Mouse (Mus musculus) ZHBTc4 (cell line): ENCODE measurements around the gene Sptbn2.

Source experiments
- DNase-seq: peaks from one replicate; pipeline ENCODE4 v3.0.0-alpha.2; 2011; ENCODE audit warnings: low read depth, low spot score

The Sptbn2 gene

DNA sequence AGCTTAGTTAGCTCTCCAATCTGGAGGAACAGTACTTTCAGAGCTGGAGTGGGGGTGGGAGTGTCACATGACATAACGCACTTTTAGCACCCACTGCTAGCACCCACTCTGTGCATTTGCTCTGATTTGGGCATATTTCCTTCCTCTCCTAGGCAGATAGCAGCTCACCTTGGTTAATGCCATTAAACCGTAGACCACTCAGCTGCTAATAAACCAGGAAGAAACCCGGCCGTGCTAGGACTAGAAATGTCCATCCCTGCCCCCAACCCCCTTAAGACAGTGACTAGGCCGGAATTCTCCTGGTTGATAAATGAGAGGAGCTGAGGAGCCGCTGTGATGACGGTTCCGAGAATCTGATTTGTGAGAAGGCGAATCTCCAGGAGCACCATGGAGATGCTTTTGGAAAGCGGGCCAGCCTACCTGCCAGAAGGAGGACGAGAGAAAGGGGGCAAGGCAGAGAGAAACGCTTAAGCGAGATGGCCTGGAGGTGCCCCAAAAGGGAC is at the start of gene Sptbn2:
Sptbn2 (plus strand) TSS at position 70 of the 503 bp plus-strand sequence.
- peak; percentile 32 for DNase-seq

DNA sequence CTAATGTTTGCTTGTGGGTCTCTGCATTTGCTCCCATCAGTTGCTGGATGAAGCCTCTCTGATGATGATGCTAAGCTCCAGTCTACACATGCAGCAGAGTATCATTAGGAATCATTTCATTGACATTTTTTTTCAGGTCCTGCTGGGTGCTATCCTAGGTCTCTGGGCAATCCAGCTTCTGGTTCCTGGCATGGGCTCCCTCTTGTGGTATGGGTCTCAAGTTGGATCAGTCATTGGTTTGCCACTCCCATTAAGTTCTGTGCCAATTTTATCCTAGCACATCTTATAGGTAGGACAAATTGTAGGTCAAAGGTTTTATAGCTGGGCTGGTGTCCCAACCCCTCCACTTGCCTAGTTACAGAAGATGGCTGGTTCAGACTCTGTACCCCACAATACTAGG is 44.2 kb upstream of the Sptbn2 start:
- DNase-seq: no peak

DNA sequence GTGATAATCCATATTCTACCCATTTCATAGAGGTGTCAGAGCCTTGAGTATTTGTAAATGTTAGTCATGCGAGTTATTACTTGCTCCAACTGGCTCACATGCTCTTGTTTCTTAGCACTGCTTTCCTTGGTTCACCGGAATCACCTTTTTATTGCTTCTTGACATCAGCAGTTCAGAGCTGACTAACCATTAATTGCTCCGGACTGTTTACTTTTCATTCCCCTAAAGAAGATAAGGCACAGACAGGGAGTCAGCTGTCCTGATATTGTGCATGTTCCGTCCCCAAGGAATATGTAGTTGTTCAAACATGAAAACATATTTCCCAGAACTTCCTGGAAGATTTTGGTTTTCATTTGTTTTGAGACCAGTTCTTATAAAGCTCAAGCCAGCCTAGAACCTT is 40.2 kb upstream of the Sptbn2 start:
- DNase-seq: no peak

DNA sequence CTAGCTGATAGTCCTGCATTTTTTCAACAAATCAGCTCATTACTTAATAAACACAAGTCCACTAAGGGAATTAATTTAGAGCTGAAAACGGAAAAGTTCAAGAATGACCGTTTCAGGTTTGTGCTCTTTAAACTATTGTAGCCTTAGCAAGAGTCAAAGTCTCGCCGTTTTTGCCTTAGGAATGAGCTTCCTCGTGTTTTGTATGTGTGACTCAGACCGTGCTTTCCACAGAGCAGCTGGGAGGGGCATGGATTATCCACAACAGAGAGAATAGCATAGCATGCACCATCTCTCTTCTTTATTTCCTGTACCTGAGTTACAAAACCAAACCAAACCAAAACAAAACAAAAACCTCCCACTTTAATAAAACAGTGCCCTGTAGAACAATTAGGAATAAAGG is 38.6 kb upstream of the Sptbn2 start:
- no peak for DNase-seq

DNA sequence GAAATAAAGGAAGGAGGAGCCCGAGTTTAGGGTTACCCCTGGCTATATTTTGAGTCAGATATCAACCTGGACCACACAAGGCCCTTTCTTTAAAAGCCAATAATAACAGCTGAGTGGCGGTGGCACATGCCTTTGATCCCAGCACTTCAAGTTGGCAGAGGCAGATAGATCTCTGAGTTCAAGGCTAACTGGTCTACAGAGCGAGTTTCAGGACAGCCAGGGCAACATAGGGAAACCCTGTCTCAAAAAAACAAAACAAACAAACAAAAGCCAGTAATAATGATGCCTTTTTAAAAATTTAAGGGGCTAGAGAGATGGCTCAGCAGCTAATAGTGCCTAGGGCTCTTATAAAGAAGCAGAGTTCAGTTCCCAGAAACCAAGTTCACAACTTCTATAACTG is 16.6 kb upstream of the Sptbn2 start:
- DNase-seq: no peak

DNA sequence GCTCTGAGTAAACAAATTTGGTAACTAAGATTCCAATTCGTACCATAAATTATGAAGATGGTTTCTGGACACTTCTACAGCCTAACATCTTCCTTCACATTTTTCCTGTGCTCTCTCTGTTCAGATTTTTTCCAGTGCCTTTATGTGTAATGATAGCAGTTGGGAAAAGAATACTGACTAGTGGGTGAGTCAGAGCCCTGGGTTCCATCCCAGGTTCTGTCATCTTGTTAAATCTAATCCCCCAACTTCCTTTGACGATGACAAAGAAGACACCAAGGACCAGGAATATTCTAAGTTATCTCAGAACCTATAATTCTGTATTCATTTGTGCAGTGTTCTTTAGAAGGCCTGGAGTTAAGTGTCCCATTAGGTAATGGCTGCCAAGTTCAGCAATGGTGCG is 13.8 kb upstream of the Sptbn2 start:
- DNase-seq: no peak

DNA sequence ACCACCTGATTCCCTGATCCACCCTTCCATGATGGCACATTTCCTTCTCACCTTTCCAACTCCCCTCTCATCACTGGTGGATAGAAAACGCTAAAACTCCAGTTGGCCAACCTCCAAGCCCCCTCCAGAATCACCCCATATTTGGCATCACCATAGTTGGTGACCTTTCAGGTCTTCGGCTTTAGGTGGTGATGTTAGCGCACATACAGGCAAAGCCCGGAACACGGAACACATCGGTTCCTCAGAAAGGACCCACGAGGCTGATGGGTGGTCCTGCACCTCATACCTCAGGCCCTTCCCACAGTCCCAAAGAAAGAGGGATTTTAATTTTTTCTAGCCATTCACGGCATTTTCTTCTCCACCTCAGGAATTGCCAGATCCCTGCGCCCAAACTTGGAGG is 13.2 kb upstream of the Sptbn2 start:
- DNase-seq: no peak

DNA sequence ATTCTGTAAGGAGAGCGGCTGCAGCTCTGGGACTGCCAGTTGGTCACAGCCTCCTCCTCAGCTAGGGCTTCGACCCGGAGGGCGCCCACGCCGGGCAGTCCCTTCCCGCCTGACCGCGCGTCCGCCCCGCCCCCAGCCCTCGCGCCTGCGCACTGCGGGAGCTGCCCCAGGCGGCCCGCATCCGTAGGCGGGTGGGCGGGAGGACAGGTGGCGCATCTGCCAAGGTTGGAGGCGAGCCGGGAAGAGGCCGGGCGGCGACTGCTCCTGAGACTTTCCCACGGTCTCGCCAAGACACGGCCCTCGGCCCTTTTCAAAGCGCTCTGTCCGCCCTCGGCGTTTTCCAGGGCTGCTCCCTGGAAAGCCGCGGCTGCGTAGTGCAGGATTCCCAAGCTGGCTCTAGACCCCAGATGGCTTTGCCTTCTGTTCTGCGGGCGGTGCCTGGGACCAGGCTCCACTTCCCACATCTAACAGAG is 12.7 kb upstream of the Sptbn2 start, which contains the start of gene Gm960:
Gm960 (minus strand) TSS at position 464 of the 473 bp plus-strand sequence.
- DNase-seq: peak; percentile 81

DNA sequence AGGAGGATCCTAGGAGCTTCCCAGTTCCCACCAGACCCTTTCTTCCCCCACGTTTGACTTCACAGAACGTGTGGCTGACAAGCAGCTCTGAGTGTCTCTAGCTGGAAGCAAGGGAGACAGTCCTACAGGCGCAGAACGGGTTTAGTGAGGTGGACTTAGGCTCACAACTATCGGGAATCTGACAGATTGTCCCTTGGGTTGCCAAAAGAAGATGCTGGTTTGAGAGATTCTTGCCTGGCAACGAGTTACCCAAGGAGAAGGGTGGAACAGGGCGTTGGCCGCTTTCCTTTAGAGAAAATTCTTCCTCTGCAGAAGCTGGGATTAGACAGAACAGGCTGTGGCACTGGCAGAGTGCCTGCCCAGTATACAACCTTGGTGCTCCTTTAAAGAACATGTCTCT is 12.1 kb upstream of the Sptbn2 start:
- no peak for DNase-seq

DNA sequence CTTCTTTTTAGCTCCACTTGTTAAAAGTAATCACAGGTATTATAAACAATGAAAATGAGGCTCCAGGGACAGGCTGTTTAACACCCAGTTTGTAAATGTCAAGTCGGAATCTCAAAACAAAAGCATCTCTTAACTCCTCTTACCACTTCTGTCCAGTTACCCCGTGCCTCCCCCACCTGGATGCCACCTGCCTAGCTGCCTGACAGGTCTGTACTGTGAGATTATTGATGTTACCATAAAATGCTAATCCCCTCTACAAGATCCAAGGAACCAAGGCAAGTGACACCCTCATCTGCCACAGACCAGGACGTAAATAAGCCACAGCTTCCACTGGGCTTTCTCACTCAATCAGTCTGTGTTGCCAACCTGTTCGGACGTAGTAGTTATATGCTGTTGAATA is 11.1 kb upstream of the Sptbn2 start:
- DNase-seq: no peak

DNA sequence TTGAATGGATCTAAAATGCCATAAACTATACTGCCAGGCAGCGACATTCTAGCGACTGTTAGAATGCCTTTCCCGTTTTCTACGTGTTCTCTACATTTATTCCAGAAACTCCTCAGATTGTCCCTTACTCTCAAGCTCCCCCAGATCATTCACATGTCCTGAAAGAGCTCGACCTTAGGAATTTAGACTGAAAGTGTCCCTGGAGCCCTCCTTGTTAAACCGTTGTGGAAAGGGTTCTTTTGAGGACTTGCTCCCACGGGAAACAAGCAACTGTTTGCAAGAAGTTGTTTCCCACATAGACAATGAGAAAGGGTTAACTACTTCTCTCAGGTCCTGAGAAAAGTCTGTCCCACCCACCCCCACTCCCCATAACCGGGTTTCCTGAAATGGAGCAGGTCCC is 10.3 kb upstream of the Sptbn2 start:
- DNase-seq: no peak

DNA sequence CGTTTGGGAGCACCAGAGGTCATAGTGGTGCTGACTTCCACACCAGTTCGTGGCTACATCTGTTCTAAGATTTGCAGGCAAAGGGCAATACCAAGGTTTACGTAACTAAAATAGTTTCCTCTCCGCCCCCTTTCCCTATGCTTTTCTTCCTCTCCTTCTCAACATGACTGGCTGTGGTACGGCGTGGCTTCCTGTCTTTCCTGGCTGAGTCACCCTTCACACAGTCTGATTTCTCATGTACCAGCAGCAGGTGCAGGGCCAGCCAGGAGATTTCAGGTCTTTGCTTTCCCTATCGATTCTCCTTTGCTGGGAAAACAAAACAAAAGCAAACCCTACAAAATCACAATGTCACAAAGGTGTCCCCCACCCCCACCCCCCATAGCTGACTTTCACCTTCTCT is 9.7 kb upstream of the Sptbn2 start:
- no peak for DNase-seq

DNA sequence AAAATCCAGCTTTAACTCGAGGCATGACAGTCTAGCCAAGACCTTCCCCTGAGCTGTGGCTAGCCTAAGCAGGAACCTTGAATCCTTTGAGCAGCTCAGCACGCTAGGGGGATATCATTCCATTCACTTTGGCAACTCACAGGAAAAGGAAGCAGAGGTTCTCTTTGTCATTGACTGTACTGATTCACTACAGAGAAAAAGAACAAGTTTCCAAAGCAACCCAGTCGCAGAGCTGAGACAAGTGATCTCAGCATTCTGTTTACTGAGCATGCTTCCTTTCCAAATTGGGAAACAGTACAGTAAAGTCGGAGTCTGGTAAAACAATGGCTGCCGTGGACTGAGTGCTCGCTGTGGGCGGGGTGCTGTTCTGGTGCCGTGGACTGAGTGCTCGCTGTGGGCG is 2.2 kb upstream of the Sptbn2 start:
- peak; percentile 43 for DNase-seq

DNA sequence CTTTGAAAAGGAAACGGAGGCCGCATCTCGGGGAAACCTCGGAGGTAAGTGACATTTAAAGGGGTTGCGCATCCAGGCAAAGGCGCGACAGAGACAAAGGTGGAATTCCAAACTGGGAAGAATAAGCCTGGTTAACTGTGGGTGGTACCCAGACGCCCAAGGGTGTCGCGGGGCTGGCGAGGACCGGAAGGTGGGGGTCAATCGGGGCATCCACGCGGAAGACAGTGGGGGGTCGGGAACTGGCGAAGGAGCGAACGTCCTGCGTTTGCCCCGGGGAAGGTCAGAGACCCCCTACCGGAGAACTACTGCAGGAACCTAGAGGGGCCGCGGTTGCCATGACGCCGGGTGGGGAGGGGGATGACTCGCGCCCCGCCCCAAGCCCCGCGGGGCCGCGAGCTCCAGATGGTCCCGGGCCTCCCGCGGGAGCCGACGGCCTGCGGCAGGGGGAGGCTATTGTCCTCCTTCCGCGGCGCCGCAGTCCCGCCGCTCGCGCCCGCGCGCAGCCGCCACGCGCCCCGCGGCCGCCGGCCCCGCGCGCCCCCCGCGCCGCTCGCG is 711 bp downstream of the Sptbn2 start:
- DNase-seq: peak; percentile 69

DNA sequence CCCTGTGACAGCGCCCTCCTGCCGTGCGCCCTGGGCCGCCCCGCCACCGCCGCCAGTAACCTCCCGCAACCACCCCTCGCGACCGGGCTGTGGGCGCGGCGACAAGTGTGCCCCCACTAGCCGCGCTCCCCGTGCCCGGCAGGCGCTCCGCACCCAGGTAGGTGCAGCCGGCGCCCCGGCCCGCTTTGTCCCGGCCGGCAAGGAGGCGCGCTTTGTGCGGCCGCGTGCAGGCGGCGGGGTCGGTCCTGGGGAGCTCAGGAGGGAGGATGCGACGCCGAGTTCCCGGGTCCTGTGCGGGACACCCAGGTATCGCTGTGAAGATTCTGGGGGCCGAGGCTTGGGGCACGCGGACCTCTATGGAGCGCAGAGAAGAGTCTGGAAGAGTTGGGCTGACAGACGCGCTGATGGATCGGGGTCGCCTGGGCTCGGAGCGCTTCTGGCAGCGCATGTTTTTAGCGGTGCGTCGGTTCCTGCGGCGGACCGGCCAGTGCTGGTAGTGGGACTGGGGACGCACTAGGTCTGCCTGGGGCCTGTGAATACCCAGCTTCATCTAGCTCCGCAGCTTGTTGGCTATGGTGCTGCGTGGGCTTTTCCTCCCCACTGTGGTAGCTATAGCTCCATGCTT is 1.3 kb downstream of the Sptbn2 start:
- DNase-seq: peak; percentile 61

DNA sequence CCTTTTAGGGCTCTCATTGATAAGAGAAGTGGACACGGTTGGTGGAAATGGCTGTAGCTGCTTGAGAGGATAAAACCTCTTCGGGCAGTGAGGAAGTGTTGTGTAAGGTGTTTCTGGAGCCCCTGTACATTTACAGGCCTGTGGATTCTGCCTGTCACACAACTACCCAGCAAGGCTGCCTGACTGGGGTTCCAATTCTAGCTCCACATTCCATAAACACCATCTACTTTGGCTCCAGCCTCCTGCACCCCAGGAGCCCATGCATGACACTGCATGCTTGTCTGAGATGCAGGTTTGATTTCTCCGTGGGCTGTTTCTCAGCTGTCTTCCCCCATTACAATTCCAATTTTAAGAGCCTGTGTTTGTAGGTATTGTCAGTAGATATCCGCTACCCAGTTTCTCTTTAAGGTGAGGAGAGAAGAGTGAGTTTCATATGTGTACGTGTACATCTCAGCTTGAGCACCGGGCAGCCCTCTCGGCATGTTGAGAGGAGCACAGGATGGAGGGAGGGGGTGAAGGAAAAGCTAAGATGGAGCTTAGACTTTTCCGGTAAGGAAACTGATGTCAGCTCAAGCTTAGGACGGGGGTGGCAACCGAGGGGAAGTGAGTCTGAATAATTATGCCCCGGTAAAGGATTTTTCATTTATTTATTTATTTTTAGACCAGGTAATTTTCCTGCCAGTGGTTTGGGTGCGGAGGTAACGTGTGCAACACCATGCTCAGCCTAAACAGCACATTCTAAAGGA is 2.0 kb downstream of the Sptbn2 start:
- DNase-seq: peak; percentile 17

DNA sequence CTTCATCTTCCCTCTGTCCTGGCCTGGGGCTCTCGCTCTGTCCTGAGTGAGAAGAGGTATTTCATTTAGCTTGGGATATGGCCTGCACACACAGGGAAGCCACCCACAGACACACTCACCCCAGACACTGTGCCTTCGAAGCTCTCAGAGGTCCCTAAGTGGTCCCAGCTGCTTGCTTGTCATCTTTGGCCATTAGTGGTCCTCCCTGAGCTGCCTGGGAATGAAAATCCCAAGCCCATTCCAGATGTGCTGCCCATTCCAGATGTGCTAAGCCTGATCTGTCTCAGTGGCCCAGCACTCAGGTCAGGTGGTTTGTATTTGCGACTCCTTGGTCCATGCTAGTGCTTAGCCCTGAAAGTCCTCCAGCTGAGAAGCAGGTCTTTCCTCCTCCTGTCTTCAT is 2.9 kb downstream of the Sptbn2 start:
- no peak for DNase-seq

DNA sequence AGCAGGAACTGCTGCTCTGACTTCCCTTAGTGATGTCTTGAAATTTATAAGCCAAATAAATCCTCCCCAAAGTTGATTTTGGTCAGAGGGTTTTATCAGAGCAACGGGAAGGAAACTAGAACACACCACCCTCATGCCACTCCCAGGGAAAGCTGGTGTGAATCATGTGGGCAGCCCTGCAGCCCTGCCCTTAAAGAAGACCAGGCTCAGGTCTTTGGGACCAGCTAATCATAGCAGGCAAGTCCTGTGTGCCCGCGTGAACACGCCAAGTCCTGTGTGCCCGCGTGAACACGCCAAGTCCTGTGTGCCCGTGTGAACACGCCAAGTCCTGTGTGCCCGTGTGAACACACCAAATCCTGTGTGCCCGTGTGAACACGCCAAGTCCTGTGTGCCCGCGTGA is 5.8 kb downstream of the Sptbn2 start:
- DNase-seq: no peak

DNA sequence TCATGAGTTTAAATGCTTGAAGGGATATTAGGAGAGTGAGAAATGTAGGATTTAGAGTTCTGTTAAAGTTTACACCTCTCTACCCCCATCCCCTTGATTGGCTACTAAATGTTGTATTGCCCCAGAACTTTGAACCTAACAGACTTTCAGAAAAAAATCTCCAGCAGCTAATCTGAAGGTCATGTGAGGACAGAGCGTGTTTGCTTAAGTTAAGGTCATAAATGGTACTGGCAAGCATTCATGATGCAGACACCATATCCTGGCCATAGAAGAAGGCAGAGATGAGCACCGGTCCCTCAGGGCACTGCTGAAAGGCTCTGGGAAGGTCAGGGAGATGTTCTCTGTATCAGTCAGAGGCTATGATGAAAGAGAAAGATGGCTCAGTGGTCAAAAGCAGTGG is 6.3 kb downstream of the Sptbn2 start:
- DNase-seq: no peak

DNA sequence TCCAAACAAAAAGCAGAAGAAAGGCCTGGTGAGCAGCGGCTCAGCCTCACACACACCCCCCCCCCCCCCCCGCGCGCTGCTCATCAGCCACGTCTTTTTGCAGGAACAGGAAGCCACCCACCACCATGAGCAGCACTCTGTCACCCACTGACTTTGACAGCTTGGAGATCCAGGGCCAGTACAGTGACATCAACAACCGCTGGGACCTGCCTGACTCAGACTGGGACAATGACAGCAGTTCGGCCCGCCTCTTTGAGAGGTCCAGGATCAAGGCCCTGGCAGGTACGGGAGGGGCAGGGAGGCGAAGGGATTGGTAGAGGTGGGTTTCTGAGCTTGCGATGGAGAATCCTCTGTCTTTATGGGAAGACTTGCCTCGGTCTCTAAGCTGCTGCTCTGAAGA is 7.7 kb downstream of the Sptbn2 start:
- no peak for DNase-seq

DNA sequence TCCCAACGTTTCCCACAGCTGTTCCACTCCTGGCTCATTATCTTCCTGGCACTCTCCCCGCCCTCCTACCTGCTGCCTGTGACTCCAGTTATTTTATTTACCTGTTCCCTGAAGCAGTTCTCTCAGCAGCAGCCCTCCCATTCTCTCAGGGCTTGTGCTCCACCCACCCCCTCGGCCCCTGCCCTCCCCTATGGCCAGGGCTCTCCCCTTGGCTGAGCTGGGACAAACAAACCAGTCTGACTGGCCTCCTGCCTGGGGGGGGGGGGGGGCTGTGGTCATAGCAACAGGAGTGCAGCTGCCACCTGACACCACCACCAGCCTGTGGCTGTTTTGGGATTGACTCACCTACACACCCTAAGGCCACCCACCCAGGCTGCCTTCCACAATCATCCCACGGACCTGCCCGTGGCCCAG is 8.4 kb downstream of the Sptbn2 start:
- peak; percentile 46 for DNase-seq

DNA sequence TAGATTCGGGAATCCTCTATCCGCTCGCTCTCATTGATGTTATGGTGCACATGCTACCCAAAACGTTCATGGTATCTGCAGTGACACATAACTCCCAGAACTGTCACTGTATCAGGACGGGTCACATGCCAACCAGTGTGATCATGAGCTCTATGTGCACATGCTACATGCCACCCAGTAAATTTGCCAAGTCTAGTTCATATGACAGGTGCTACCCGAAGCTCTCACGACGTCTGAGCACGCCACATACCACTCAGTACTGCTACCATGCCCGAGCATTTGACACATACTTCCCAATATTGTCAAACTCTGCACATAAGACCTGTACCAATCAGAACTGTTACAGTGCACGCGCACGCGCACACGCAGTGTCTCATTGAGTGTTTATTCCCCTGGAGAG is 9.1 kb downstream of the Sptbn2 start:
- no peak for DNase-seq
